Mouse (Mus musculus): ENCODE measurements around the gene Zfp454. TPM values are rescaled to one million over a fixed set of nuclear protein-coding genes. Genes with fewer than 3 reads are reported as not detected.

The Zfp454 gene
- polyA plus RNA-seq, 1 experiment from 2014 or later: 14.7 TPM

DNA sequence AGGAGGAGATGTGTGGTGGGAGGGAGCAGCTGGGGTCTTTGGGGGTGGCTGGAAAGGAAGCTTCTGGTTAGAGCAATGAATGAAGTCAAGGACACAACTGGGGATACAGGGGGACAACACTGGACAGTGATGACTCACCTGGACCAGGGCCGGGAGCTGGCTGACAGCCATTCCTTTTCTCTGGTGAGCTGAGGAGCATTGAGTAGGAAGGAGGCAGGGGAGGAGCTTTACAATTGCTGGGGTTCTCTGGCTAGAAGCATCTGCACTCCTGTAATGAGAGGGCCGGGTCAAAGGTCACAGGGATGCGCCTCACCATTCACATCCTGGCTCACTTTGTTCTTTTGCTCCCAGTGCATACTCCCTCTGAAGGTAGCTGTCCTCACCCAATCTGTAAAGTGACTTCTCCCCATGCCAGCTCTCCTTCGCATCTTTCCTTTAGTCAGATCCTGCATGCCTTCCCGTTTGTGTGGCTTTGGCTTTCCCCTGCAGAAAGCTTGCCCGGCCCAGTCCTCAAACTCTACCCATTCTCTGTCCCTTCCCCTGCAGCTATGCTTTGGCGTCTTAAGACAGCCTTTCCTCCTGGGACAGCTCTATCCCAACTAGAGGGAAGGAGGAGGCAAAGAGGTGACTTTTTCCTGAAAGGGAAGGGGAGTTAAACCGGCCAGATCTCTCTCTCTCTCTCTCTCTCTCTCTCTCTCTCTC is 1.1 kb downstream of the Zfp454 start:
- Histone ChIP-seq H3K9ac (peak overlapping the region; percentile 66), H3K27me3 (replicated peaks) (no peaks in the 10 kb centered on the region), H3K27ac (no peak overlapping the region), H3K36me3 (peaks cover 41% of the 10 kb centered on the region), H3K9me3 (no peaks in the 10 kb centered on the region), H3K4me3 (peak overlapping the region; percentile 46), H3K4me2 (replicated peaks) (peak overlapping the region; percentile 71), H3K4me1 (peaks cover 8% of the 10 kb centered on the region)
- 53% methylated on average over 8 of the region's 8 CpGs for WGBS
- ATAC-seq (ENCODE audit: low FRiP score, low read depth): no peak

DNA sequence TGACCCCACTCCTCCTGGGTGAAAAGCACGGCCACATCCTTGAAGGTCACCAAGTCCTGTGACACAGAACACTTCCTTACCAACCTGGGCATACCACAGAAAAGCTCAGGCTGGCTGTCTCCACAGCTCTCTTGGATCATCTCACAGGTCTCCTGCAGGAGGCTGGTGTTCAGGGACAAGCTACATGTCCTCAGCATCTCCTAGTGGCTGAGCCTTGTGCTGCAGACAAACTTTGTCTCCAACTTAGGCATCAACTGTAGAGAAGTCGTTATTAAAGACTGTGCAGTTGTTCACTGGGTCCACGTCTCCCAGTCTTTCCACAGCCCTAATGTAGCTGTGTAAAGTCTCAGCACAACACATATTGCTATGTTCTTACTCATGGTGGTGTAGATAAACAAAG is 3.7 kb downstream of the Zfp454 start:
- Histone ChIP-seq H3K27ac (no peak overlapping the region), H3K4me3 (no peak overlapping the region), H3K9me3 (no peaks in the 10 kb centered on the region), H3K4me1 (peaks cover 8% of the 10 kb centered on the region), H3K27me3 (replicated peaks) (no peaks in the 10 kb centered on the region), H3K36me3 (peaks cover 65% of the 10 kb centered on the region), H3K9ac (no peak overlapping the region), H3K4me2 (replicated peaks) (no peak overlapping the region)
- WGBS: 94% methylated on average over 3 of the region's 3 CpGs
- ATAC-seq (ENCODE audit: low FRiP score, low read depth): no peak

DNA sequence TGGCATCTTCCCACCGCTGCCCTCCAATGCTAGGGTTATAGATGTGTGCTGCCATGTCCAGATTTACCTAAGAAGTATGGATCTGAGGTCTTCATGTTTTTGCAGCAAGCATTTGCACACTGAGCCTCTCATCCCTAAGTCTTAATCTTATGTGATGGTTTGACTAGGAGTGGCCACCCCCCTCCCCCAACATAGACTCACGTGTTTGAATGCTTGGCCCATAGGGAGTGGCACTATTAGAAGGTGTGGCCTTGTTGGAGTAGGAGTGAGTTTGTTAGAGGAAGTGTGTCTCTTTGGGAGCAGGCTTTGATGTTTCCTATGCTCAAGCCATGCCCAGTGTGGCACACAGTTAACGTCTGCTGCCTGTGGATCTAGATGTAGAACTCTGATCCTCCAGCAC is 8.8 kb downstream of the Zfp454 start:
- Histone ChIP-seq H3K9ac (no peak overlapping the region), H3K27ac (no peak overlapping the region), H3K36me3 (peaks cover 93% of the 10 kb centered on the region), H3K4me1 (no peaks in the 10 kb centered on the region), H3K27me3 (replicated peaks) (no peaks in the 10 kb centered on the region), H3K4me3 (no peak overlapping the region), H3K9me3 (peaks cover 22% of the 10 kb centered on the region; the same call in 1 of the 2 replicates), H3K4me2 (replicated peaks) (no peak overlapping the region)
- WGBS: 93% methylated on average over 3 of the region's 3 CpGs
- ATAC-seq (ENCODE audit: low FRiP score, low read depth): no peak

DNA sequence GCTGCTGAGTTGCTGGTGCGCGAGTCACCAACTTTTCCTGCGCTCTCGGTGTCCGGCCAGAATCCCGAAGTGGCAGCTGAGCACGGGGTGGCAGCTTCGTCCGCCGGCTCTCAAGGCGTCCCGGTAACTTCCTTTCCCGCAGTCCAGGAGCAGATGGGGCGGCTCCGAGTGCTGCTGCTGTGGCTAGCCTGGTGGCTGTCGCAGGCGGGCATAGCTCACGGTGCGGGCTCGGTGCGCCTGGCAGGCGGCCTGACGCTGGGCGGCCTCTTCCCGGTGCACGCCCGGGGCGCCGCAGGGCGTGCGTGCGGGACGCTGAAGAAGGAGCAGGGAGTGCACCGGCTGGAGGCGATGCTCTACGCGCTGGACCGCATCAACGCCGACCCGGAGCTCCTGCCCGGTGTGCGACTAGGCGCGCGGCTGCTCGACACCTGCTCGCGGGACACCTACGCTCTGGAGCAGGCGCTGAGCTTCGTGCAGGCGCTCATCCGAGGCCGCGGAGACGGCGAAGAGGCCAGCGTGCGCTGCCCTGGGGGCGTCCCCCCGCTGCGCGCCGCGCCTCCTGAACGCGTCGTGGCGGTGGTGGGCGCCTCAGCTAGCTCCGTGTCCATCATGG is 36.4 kb downstream of the Zfp454 start:
- Histone ChIP-seq H3K4me2 (replicated peaks) (peak overlapping the region; percentile 84), H3K4me3 (peak overlapping the region; percentile 39), H3K36me3 (no peaks in the 10 kb centered on the region), H3K27me3 (replicated peaks) (peaks cover 58% of the 10 kb centered on the region), H3K4me1 (peaks cover 13% of the 10 kb centered on the region), H3K9ac (peak overlapping the region; percentile 44; the same call in 1 of the 2 replicates), H3K9me3 (no peaks in the 10 kb centered on the region), H3K27ac (no peak overlapping the region)
- ATAC-seq (ENCODE audit: low FRiP score, low read depth): 0 out of 2 replicates have a peak, but pooled peaks have one; percentile 44
- WGBS: under 1% methylated on average over 72 of the region's 72 CpGs

DNA sequence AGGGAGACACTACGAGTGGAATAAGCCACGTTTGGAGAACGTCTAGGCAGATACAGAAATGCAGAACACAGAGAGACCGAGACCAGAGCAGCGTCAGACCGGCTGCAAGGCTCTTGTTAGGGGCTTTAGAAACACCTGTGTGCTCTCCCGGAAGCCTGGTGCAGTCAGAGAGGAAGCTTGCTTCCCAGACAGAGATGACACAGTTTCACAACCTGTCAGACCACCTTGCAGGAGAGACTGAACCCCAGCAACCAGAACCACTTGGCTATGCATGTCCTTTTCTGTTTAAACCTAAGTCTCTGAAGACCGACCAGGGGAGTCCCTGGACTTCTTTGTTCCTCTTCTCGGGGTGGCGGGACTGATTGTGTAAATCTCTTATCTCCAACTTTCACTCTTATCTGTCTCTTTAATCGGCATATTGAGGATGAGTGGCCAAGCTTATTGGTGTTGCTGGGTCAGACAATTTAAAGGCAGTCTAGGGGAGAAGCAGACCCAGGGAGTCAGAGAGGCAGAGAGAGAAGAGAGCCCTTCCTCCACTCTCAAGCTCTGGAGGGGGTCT is 37.2 kb downstream of the Zfp454 start, which contains the start of gene Grm6:
Gene Grm6 (plus strand): TSS at position 509 of the 559 bp plus-strand sequence.
- Histone ChIP-seq H3K27ac (no peak within 1 kb of the TSS), H3K36me3 (no peaks in the 10 kb centered on the region), H3K27me3 (replicated peaks) (peaks cover 58% of the 10 kb centered on the region), H3K4me1 (peaks cover 13% of the 10 kb centered on the region), H3K9me3 (no peaks in the 10 kb centered on the region), H3K4me3 (peak within 1 kb of the TSS; percentile 39), H3K4me2 (replicated peaks) (peak within 1 kb of the TSS; percentile 84), H3K9ac (peak within 1 kb of the TSS; percentile 44; the same call in 1 of the 2 replicates)
- 3% methylated on average over 11 of the region's 11 CpGs for WGBS
- ATAC-seq (ENCODE audit: low FRiP score, low read depth): no peak

GRCm38 (mm10) chr11:50849310-50849709 is 38.1 kb downstream of the Zfp454 start:
- Histone ChIP-seq H3K27me3 (replicated peaks) (peaks cover 58% of the 10 kb centered on the region), H3K4me2 (replicated peaks) (no peak overlapping the region), H3K9me3 (no peaks in the 10 kb centered on the region), H3K4me1 (peaks cover 13% of the 10 kb centered on the region), H3K27ac (no peak overlapping the region), H3K36me3 (no peaks in the 10 kb centered on the region), H3K4me3 (no peak overlapping the region), H3K9ac (no peak overlapping the region)
- 2% methylated on average over 10 of the region's 10 CpGs for WGBS
- no peak for ATAC-seq (ENCODE audit: low FRiP score, low read depth)

DNA sequence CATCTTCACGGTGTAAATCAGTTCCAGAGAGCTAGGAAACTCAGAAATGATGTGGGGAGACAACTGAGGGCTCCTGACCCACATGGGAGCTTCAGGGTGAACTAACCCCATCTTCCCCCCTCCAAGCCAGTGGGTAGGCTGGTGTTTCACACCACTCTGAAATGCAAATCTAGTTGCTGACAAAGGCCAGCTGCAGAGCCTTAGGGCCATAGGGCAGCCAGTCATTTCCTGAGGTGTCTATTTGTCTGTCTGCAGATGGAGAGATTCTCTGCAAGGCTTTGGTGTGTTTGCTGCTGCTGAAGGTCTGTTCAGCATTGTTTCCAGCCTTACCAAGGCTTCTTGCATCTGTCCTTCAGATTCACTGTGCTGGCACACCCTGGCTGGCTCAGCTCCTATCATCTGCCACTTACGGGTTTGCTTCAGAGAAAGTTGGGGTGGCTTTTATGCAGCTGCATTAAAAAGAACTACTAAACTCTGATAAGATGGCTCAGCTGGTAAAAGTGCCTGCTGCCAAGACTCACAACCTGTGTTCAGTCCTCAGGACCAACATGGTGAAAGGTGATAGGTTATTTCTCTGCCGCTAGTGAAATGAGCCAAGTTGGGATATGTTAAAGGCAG is 38.8 kb downstream of the Zfp454 start:
- Histone ChIP-seq H3K27me3 (replicated peaks) (peaks cover 57% of the 10 kb centered on the region), H3K9me3 (no peaks in the 10 kb centered on the region), H3K36me3 (no peaks in the 10 kb centered on the region), H3K9ac (no peak overlapping the region), H3K4me2 (replicated peaks) (no peak overlapping the region), H3K27ac (no peak overlapping the region), H3K4me1 (peaks cover 13% of the 10 kb centered on the region), H3K4me3 (no peak overlapping the region)
- no peak for ATAC-seq (ENCODE audit: low FRiP score, low read depth)
- 33% methylated on average over 3 of the region's 3 CpGs for WGBS

- Histone ChIP-seq H3K27ac (no peak overlapping the region), H3K4me2 (replicated peaks) (no peak overlapping the region), H3K9me3 (no peaks in the 10 kb centered on the region), H3K27me3 (replicated peaks) (peaks cover 43% of the 10 kb centered on the region), H3K4me3 (no peak overlapping the region), H3K9ac (no peak overlapping the region), H3K36me3 (no peaks in the 10 kb centered on the region), H3K4me1 (peaks cover 13% of the 10 kb centered on the region)
- no peak for ATAC-seq (ENCODE audit: low FRiP score, low read depth)
- 71% methylated on average over 5 of the region's 5 CpGs for WGBS
Observed at GRCm38 (mm10) chr11:50847047-50847446, 40.4 kb downstream of the Zfp454 start.

DNA sequence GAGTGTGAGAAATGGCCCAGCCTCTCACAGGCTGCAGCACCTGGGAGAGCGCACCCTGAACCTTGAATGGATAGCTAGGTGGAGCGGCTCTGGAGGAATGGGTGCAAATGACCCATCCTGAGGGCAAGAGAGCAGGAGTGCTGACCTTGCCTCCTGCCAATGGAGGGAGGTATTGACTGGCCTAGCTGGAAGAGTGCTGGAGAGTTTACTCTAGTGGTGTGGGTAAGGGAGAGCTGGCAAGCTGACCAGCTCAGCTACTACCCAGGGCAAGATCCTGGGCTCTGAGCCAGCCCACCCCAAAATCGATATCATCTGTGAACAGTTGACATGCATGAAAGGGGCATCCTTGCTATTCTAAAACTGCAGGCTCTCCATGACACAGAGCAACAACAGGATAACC is 41.5 kb downstream of the Zfp454 start:
- Histone ChIP-seq H3K27me3 (replicated peaks) (peaks cover 32% of the 10 kb centered on the region), H3K36me3 (no peaks in the 10 kb centered on the region), H3K9ac (no peak overlapping the region), H3K4me1 (peaks cover 8% of the 10 kb centered on the region), H3K4me2 (replicated peaks) (no peak overlapping the region), H3K9me3 (no peaks in the 10 kb centered on the region), H3K4me3 (no peak overlapping the region), H3K27ac (no peak overlapping the region)
- no peak for ATAC-seq (ENCODE audit: low FRiP score, low read depth)
- 92% methylated on average over 3 of the region's 3 CpGs for WGBS

DNA sequence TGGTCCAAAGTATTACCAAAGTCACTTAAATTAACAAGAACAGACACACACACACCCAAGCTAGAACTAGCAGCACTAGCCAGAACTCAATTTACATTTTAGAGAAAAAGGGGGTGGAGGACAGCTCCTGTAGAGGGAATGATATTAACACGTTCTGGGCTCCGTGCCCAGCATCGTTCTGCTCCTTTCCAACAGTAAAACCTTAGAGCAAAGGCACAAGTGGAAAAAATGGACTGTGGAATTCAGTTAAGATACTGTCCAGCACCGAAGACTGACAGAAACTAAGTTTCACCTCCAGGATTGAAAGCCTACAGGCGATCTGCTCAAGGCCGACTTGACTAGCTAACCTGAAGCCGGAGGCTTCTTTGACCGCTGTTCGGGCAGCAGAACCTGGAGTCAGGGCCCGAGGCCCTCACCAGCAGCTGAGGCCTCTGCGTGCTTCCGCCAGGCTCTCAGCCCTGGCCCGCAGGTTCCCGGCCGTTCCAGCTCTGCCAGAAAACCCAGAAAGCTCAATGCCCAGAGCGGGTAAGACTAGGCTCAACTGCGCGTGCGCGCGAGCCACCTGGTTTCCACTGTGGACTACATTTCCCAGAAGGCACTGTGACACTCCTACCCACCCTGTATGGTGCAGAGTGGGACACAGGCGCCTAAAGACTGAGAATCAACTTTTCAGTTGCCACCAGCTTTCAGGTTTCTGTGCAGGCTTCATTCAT is 46.3 kb downstream of the Zfp454 start, which contains the start of gene Zfp879:
Gene Zfp879 (minus strand): TSS at position 530 of the 713 bp plus-strand sequence.
- Histone ChIP-seq H3K27ac (no peak within 1 kb of the TSS), H3K4me1 (no peaks in the 10 kb centered on the region), H3K9me3 (no peaks in the 10 kb centered on the region), H3K27me3 (replicated peaks) (no peaks in the 10 kb centered on the region; the same call in 1 of the 2 replicates), H3K9ac (peak within 1 kb of the TSS; percentile 57), H3K36me3 (no peaks in the 10 kb centered on the region), H3K4me3 (peak within 1 kb of the TSS; percentile 43), H3K4me2 (replicated peaks) (peak within 1 kb of the TSS; percentile 67)
- ATAC-seq (ENCODE audit: low FRiP score, low read depth): peak; percentile 95
- WGBS: 24% methylated on average over 22 of the region's 22 CpGs

GRCm38 (mm10) chr11:50835727-50836126 is 51.7 kb downstream of the Zfp454 start:
- WGBS: 88% methylated on average over 4 of the region's 4 CpGs
- ATAC-seq (ENCODE audit: low FRiP score, low read depth): no peak

More at GRCm38 (mm10) chr11:50835727-50836126, 51.7 kb downstream of the Zfp454 start:
- Histone ChIP-seq H3K27me3 (replicated peaks) (no peaks in the 10 kb centered on the region), H3K9me3 (peaks cover 13% of the 10 kb centered on the region), H3K4me2 (replicated peaks) (no peak overlapping the region), H3K36me3 (peaks cover 15% of the 10 kb centered on the region; the same call in 1 of the 2 replicates), H3K27ac (no peak overlapping the region), H3K9ac (no peak overlapping the region), H3K4me3 (no peak overlapping the region), H3K4me1 (no peaks in the 10 kb centered on the region)
